In genomic region chr9:83648733-83649132, GRCm38 (mm10) we compare ENCODE assay signal across 18 mouse cellular contexts.
DNase-seq lines count a peak whose midpoint lies in the region; ATAC-seq lines count a peak whose summit lies in the region.
"Had no signal": no experiment of that assay in that cellular context is flagged by ENCODE, and none has a peak within 500 bp of the region (broad histone marks: within the 10 kb centered on the region; RNA-seq: fewer than 3 reads in every experiment).

No protein-coding gene starts in this region.

- H3K27ac ChIP-seq in heart, embryonic 12.5 days (ENCODE audit: poor library complexity, severe bottlenecking) = no peak overlapping the region
- peak overlapping the region; percentile 64 for H3K27ac ChIP-seq in neural tube, embryonic 13.5 days (replicated peaks)
- peak overlapping the region; percentile 70 for H3K27ac ChIP-seq in midbrain, embryonic 13.5 days
- H3K27ac ChIP-seq: embryonic facial prominence, embryonic 13.5 days; heart, embryonic 13.5 days had no signal

- peak; percentile 72 for DNase-seq in heart, adult 11 months
- no peak for DNase-seq in neural tube, embryonic 10.5 days (ENCODE audit: extremely low spot score, low spot score)
- DNase-seq in ovary, adult 18-20 months (ENCODE audit: low spot score) = no peak
- DNase-seq in adrenal gland, postnatal 25 days = no peak
- DNase-seq: cerebellum, adult 9-11 months; heart, postnatal 36 days; kidney, adult 8-10 months; kidney, postnatal 14 days; liver; lung, postnatal 10 days; right cerebral cortex, adult 18-20 months; thymus, postnatal 14 days had no signal

- H3K27me3 ChIP-seq in heart, embryonic 12.5 days (replicated peaks) = no peaks in the 10 kb centered on the region
- no peaks in the 10 kb centered on the region for H3K27me3 ChIP-seq in neural tube, embryonic 13.5 days
- H3K27me3 ChIP-seq in midbrain, embryonic 13.5 days = no peaks in the 10 kb centered on the region
- H3K27me3 ChIP-seq: embryonic facial prominence, embryonic 13.5 days; heart, embryonic 13.5 days had no signal

- H3K4me3 ChIP-seq in heart, embryonic 12.5 days = no peak overlapping the region
- no peak overlapping the region for H3K4me3 ChIP-seq in neural tube, embryonic 13.5 days
- H3K4me3 ChIP-seq in midbrain, embryonic 13.5 days (replicated peaks) = no peak overlapping the region
- H3K4me3 ChIP-seq: embryonic facial prominence, embryonic 13.5 days; heart, embryonic 13.5 days; myocyte had no signal

- H3K4me2 ChIP-seq in heart, embryonic 12.5 days = no peak overlapping the region
- no peak overlapping the region for H3K4me2 ChIP-seq in neural tube, embryonic 13.5 days
- H3K4me2 ChIP-seq in midbrain, embryonic 13.5 days (replicated peaks) = no peak overlapping the region
- H3K4me2 ChIP-seq: embryonic facial prominence, embryonic 13.5 days; heart, embryonic 13.5 days had no signal

- H3K9ac ChIP-seq in heart, embryonic 12.5 days = no peak overlapping the region
- no peak overlapping the region for H3K9ac ChIP-seq in neural tube, embryonic 13.5 days
- no peak overlapping the region for H3K9ac ChIP-seq in midbrain, embryonic 13.5 days (replicated peaks)
- H3K9ac ChIP-seq: embryonic facial prominence, embryonic 13.5 days; heart, embryonic 13.5 days had no signal

- no peak for ATAC-seq in heart, embryonic 12.5 days (ENCODE audit: insufficient number of reproducible peaks, low FRiP score)
- ATAC-seq in neural tube, embryonic 13.5 days (ENCODE audit: low read depth) = no peak
- ATAC-seq in midbrain, embryonic 13.5 days = peak; percentile 63

- no peaks in the 10 kb centered on the region for H3K9me3 ChIP-seq in heart, embryonic 12.5 days (replicated peaks)
- no peaks in the 10 kb centered on the region for H3K9me3 ChIP-seq in neural tube, embryonic 13.5 days
- H3K9me3 ChIP-seq in midbrain, embryonic 13.5 days = no peaks in the 10 kb centered on the region
- H3K9me3 ChIP-seq: embryonic facial prominence, embryonic 13.5 days; heart, embryonic 13.5 days had no signal

- WGBS in heart, embryonic 12.5 days = 24% methylated on average over 3 of the region's 3 CpGs
- WGBS in neural tube, embryonic 13.5 days = 11% methylated on average over 3 of the region's 3 CpGs
- 10% methylated on average over 3 of the region's 3 CpGs for WGBS in midbrain, embryonic 13.5 days

- 0 out of 2 replicates have a peak, but pooled peaks cover under 1% of the 10 kb centered on the region for H3K4me1 ChIP-seq in heart, embryonic 12.5 days (replicated peaks)
- peaks cover 23% of the 10 kb centered on the region for H3K4me1 ChIP-seq in neural tube, embryonic 13.5 days (replicated peaks)
- H3K4me1 ChIP-seq in midbrain, embryonic 13.5 days (replicated peaks) = peaks cover 24% of the 10 kb centered on the region

- no peaks in the 10 kb centered on the region for H3K36me3 ChIP-seq in heart, embryonic 12.5 days
- no peaks in the 10 kb centered on the region for H3K36me3 ChIP-seq in neural tube, embryonic 13.5 days
- H3K36me3 ChIP-seq in midbrain, embryonic 13.5 days = no peaks in the 10 kb centered on the region
- H3K36me3 ChIP-seq: embryonic facial prominence, embryonic 13.5 days; heart, embryonic 13.5 days had no signal
